Mouse (Mus musculus) left cerebral cortex, adult 8-10 months (tissue): ENCODE results near the gene Ank2. TPM values are rescaled to one million over a fixed set of nuclear protein-coding genes. Genes with fewer than 3 reads are reported as not detected.

Experiments
- DNase-seq, 2 experiments: peaks; one replicate each; pipeline ENCODE4 v3.0.0; 2022; ENCODE audit warnings: low spot score in 2 of 2
- total RNA-seq, 4 experiments: library from RNA; stranded (reverse); gene quantifications; 2 replicates each; pipeline ENCODE4 v1.2.4; 2022

Ank2 gene
- total RNA-seq, 4 experiments from 2014 or later = 772 to 913 (median 838) TPM

GRCm38 (mm10) chr3:127188086-127188788 lies 310.9 kb downstream of the Ank2 start:
- no peak for DNase-seq

DNA sequence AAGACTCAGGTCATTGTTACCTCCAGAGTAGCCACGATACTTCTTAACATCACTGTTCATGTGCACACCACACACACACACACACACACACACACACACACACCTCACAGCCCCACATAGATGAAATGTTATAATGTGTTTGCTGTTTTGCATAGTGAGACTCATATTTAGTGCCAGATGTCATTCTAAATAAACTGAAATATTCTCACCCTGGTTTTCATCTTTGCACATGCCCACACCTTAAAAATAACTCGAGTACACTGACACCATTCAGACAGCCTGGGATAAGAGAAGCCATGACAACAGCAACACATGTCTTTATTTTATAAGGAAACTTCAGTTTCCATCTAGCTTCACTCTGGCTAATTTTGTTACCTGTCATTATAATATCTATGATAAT lies 312.1 kb downstream of the Ank2 start:
- no peak for DNase-seq

DNA sequence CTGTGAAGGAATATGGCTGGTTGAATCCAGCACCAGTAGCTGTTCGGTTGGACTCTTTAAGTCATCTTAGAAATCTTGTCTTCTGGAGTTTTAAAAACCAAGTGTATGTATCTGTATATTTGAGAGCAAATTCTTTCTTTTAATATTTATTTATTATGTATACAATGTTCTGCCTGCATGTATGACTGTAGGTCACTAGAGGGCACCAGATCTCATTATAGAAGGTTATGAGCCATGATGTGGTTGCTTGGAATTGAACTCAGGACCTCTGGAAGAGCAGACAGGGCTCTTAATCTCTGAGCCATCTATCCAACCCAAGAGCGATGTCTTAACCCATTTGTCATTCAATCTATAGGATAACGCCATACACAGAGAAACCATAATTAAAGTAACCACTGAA lies 312.9 kb downstream of the Ank2 start:
- no peak for DNase-seq

- no peak for DNase-seq
Measured at GRCm38 (mm10) chr3:127183998-127184753, 315.0 kb downstream of the Ank2 start.

GRCm38 (mm10) chr3:127172697-127173096 lies 326.5 kb downstream of the Ank2 start:
- no peak for DNase-seq

GRCm38 (mm10) chr3:127170246-127170645 lies 328.9 kb downstream of the Ank2 start:
- DNase-seq = no peak

DNA sequence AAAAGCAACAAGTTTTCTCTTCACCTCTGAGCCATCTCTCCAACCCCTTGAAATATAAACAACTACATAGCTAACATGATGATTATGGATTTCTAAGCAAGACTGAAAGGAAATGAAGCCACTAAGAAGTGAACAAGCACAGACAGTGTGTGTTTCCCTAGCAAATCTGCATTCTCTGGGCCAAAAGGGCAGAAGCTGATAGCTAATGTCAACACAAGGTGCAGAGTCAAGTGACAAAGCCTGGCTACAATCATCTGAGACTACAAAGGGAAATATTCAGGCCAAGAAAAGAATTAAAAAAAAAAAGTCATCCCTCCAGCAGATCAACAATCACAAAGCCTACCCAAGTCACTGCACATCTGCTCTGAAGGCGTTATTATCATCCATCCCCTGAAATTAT lies 330.0 kb downstream of the Ank2 start:
- no peak for DNase-seq

GRCm38 (mm10) chr3:127163749-127164148 lies 335.4 kb downstream of the Ank2 start:
- DNase-seq = no peak

GRCm38 (mm10) chr3:127161998-127162712 lies 337.0 kb downstream of the Ank2 start:
- DNase-seq = peak; percentile 74 to 89

DNA sequence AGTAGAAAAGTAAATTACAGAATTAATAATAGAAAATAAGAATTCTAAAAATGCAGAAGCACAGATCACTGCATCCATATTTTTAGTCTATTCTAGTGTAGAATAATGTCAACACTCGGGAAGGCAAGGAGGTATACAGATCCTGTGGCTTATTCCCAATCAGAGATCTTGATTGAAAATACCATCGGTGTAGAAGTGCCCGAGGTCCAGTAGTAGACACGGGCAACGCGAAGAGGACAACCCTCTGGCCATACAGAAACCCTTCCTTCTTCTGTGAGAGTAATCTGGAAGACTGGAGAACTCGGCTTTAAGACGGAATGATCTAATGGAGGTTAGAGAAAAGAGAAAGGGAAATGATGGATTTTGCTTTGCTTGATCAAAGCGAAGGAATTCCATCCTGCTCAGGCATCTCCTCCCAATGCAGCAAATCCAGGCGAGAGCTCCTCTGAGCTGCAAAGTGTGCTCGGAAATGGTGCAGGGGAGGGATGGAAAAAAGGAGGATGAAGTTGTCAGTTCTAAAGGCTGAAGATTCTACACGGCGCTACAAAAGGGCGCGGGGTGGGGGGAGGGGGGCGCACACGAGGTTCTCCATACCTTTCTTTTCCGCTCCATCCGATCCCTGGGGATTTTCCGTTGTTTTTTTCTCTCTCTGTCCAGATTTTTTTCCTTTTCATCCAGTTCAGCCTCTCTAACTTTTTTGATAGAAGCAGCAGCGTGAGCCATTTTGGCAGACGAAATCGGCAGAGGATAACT lies 337.9 kb downstream of the Ank2 start:
- no peak for DNase-seq

- DNase-seq = no peak
Measured at GRCm38 (mm10) chr3:127157706-127158105, 341.4 kb downstream of the Ank2 start.

GRCm38 (mm10) chr3:127156080-127156479 lies 343.1 kb downstream of the Ank2 start:
- DNase-seq = peak in 1 of 2 experiments; percentile 52

DNA sequence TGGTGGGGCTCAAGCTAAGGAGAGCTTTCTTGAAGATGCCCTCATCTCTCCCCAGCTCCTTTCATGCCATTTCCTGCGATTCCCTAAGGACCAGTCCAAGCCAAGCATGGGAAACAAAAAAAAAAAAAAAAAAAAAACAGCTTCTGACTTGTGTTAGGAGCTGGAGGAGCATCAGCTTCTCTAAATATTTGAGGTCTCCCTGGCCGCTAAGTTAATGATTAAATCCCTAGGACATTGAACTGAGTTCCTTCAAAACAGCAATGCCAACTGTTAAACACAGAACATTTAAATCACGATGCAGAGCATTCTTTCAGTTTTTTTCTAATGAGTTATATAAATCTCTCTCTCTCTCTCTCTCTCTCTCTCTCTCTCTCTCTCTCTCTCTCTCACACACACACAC lies 345.3 kb downstream of the Ank2 start:
- DNase-seq = no peak

GRCm38 (mm10) chr3:127153443-127153842 lies 345.7 kb downstream of the Ank2 start:
- DNase-seq = no peak

DNA sequence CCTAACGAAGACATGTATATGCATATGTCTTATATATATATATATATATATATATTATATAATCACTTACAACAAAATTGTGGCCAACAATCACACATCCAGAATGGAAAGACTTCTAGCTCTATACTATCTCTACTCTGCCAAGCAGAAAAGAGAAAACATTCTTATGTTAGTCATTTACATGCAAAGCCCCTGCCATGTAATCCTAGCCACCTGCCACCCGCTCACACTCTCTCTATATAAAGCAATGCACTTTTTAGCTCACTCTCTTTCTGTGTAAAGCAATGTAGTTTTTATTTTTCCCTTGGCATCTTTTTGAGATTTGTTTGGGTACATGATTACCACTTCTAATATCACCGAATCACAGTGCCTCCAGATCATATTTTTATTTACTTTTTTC lies 350.5 kb downstream of the Ank2 start:
- no peak for DNase-seq

DNA sequence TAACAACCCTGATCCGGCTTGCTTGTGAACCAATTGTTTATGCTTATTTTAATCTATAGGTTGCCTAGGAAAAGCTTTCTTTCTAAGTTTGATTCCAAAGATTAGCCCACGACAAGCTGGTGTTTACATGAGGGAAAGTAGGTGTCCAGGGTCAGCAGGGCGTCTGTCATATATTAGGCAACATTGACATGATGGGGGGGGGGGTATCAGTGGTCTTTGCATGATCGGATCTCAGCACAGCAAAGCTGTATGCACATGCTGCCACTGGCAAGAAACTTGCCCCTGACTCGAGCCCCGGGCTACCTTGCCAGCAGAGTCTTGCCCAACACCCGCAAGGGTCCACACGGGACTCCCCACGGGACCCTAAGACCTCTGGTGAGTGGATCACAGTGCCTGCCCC lies 358.6 kb downstream of the Ank2 start:
- no peak for DNase-seq

- no peak for DNase-seq
Measured at GRCm38 (mm10) chr3:127139638-127140037, 359.5 kb downstream of the Ank2 start.

DNA sequence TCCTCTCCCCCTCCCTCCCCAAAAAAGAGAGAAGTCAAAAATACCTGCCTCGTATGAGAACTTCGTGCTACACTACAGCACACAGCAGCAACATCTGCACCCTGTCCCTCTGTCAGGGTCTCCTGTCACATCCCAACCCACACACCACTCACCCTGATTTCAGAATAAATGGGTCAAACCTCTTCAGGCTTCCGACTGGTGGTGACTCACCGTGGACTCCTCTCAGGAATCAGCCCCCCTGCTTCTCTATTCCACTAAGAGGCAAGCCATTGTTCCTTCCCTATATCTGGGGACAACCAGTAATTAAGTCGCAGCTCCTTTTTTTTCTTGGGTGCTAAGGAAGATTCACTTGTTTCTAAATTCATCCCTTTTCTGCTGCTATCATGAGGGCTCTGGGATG lies 361.6 kb downstream of the Ank2 start:
- no peak for DNase-seq

DNA sequence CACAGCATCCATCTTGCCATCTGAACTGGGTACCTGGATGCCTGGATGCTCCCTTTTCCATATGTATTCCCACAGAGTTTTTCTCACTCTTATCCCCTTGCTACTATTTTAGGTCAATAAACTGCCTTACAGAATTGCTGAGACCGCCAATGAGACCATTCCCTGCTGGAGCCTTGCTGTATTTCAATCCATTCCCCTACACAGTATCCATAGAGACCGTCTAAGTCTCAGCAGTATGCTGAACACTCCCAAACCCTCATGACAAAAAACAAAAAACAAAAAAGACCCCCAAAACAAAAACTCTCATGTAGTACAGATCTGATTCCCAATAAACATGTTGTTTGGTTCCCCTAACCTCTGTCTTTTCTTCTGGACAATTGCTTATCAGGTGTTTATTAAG lies 365.1 kb downstream of the Ank2 start:
- no peak for DNase-seq

DNA sequence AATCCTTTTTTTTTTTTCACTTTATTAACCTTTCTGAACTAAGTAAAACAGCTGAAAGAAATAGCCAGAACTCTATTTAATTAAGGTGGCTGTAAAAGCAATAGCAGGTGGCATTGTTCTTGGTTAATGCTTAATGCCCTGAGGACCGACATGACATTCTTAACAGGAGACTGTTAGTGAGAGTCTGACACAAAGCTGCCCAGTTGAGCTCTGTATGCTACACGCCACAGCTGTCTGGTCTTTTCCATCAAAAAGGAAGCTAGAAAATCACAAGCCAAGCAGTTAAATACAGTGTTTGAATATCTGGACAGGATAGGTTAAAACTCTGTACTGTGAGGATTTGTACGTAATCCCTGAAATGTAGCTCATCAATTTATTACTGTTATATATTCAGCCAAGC lies 368.1 kb downstream of the Ank2 start:
- DNase-seq = no peak

- DNase-seq = no peak
Measured at GRCm38 (mm10) chr3:127130167-127130770, 368.9 kb downstream of the Ank2 start.
